Mouse (Mus musculus) CH12.LX (cell line): Measurements from ENCODE around the gene Mfsd4b5. TPM values are rescaled to one million over a fixed set of nuclear protein-coding genes. Genes with fewer than 3 reads are reported as not detected.

Source experiments
- DNase-seq: peaks from one replicate; pipeline ENCODE4 v3.0.0-alpha.2; 2013; ENCODE audit errors: extremely low read depth
- H3K27ac ChIP-seq: 2 replicates; pipeline ENCODE4 v1.5.1; 2012; ENCODE audit warnings: low read depth, mild to moderate bottlenecking, control low read depth, moderate library complexity; ENCODE audit not compliant: insufficient read depth
- H3K27me3 ChIP-seq: replicated peaks from 2 replicates; pipeline ENCODE3; 2012; ENCODE audit warnings: inconsistent platforms
- H3K36me3 ChIP-seq, 2 experiments: replicated peaks in 1 of 2; 2 replicates each; pipeline versions ENCODE3 to v1.6.1; 2012; ENCODE audit warnings: inconsistent platforms in 1 of 2, low read length in 1 of 2, mild to moderate bottlenecking in 1 of 2, mixed read lengths in 1 of 2, moderate library complexity in 1 of 2; ENCODE audit not compliant: control insufficient read depth in 1 of 2, insufficient read depth in 1 of 2
- H3K4me1 ChIP-seq, 2 experiments: 2 replicates each; pipeline ENCODE4 v1.6.1; 2012; ENCODE audit warnings: inconsistent platforms in 1 of 2, moderate library complexity in 1 of 2; ENCODE audit not compliant: insufficient read depth in 2 of 2, control insufficient read depth in 1 of 2
- H3K4me2 ChIP-seq: 2 replicates; pipeline ENCODE4 v1.6.1; 2012; ENCODE audit warnings: low read depth, mild to moderate bottlenecking, control low read depth; ENCODE audit not compliant: poor library complexity, insufficient read depth, severe bottlenecking
- H3K4me3 ChIP-seq, 3 experiments: fragments of 150-350 bp in 1 of 3; sonication (generic) in 1 of 3; replicated peaks in 1 of 3; 2 replicates each; pipeline versions ENCODE3 to v1.5.1; 2011 to 2012; ENCODE audit warnings: low read depth in 2 of 3, low read length in 2 of 3, mild to moderate bottlenecking in 2 of 3, moderate library complexity in 2 of 3, control low read depth in 1 of 3, improper control_type of control experiment in 1 of 3, inconsistent platforms in 1 of 3, mixed read lengths in 1 of 3; ENCODE audit not compliant: poor library complexity in 1 of 3
- H3K79me2 ChIP-seq: replicated peaks from 2 replicates; pipeline ENCODE4 v1.6.1; 2012; ENCODE audit warnings: mild to moderate bottlenecking, moderate library complexity; ENCODE audit not compliant: control insufficient read depth, poor library complexity, insufficient read depth, severe bottlenecking; ENCODE audit errors: extremely low read depth
- H3K9ac ChIP-seq: 2 replicates; pipeline ENCODE4 v1.6.1; 2012; ENCODE audit warnings: low read depth, mild to moderate bottlenecking, control low read depth, moderate library complexity; ENCODE audit not compliant: insufficient read depth
- H3K9me3 ChIP-seq: replicated peaks from 2 replicates; pipeline ENCODE3; 2012; ENCODE audit warnings: low read length, inconsistent platforms, mixed read lengths
- EP300 ChIP-seq: IDR thresholded peaks from 2 replicates; pipeline ENCODE4 v1.6.1; 2011; ENCODE audit warnings: low read length, improper control_type of control experiment
- ETS1 ChIP-seq: conservative IDR thresholded peaks from 2 replicates; pipeline ENCODE4 v1.6.1; 2012; ENCODE audit warnings: low read depth, mild to moderate bottlenecking, inconsistent platforms, low read length, improper control_type of control experiment, moderate library complexity
- IRF4 ChIP-seq: IDR thresholded peaks from 2 replicates; pipeline ENCODE4 v1.6.1; 2014; ENCODE audit warnings: low read depth, mild to moderate bottlenecking, inconsistent platforms, low read length, improper control_type of control experiment
- JUN ChIP-seq: IDR thresholded peaks from 2 replicates; pipeline ENCODE4 v1.6.1; 2011; ENCODE audit warnings: low read depth, mild to moderate bottlenecking, low read length, improper control_type of control experiment, moderate library complexity; ENCODE audit not compliant: insufficient read depth
- KAT2A ChIP-seq: IDR thresholded peaks from 2 replicates; pipeline ENCODE4 v1.6.1; 2012; ENCODE audit warnings: low read length, improper control_type of control experiment, inconsistent platforms; ENCODE audit not compliant: insufficient replicate concordance
- MAFK ChIP-seq: IDR thresholded peaks from 2 replicates; pipeline ENCODE4 v1.6.1; 2011; ENCODE audit warnings: low read length, improper control_type of control experiment; ENCODE audit not compliant: insufficient replicate concordance
- MAZ ChIP-seq: IDR thresholded peaks from 2 replicates; pipeline ENCODE4 v1.6.1; 2012; ENCODE audit warnings: low read depth, mild to moderate bottlenecking, inconsistent platforms, low read length, improper control_type of control experiment, moderate library complexity
- MEF2A ChIP-seq: IDR thresholded peaks from 2 replicates; pipeline ENCODE4 v1.6.1; 2014; ENCODE audit warnings: low read depth, mild to moderate bottlenecking, inconsistent platforms, low read length, improper control_type of control experiment, borderline replicate concordance
- MYC ChIP-seq: IDR thresholded peaks from 2 replicates; pipeline ENCODE4 v1.6.1; 2011; ENCODE audit warnings: low read depth, mild to moderate bottlenecking, improper control_type of control experiment, low read length
- NELFE ChIP-seq: IDR thresholded peaks from 2 replicates; pipeline ENCODE4 v1.6.1; 2011; ENCODE audit warnings: low read depth, low read length, improper control_type of control experiment
- PAX5 ChIP-seq: IDR thresholded peaks from 2 replicates; pipeline ENCODE4 v1.6.1; 2012; ENCODE audit warnings: low read length, inconsistent platforms, mixed read lengths
- POLR2A ChIP-seq: IDR thresholded peaks from 2 replicates; pipeline ENCODE4 v1.6.1; 2011; ENCODE audit warnings: low read depth, mild to moderate bottlenecking, improper control_type of control experiment, low read length
- RAD21 ChIP-seq: IDR thresholded peaks from 2 replicates; pipeline ENCODE4 v1.6.1; 2011; ENCODE audit warnings: low read depth, mild to moderate bottlenecking, low read length, improper control_type of control experiment, moderate library complexity
- RCOR1 ChIP-seq: conservative IDR thresholded peaks from 2 replicates; pipeline ENCODE4 v1.6.1; 2012; ENCODE audit warnings: low read depth, mild to moderate bottlenecking, inconsistent platforms, low read length, improper control_type of control experiment
- TBP ChIP-seq: conservative IDR thresholded peaks from 2 replicates; pipeline ENCODE4 v1.6.1; 2011; ENCODE audit warnings: low read depth, low read length, improper control_type of control experiment
- TCF12 ChIP-seq: IDR thresholded peaks from 2 replicates; pipeline ENCODE4 v1.6.1; 2014; ENCODE audit warnings: low read depth, mild to moderate bottlenecking, inconsistent platforms, low read length, improper control_type of control experiment
- UBTF ChIP-seq: IDR thresholded peaks from 2 replicates; pipeline ENCODE4 v1.6.1; 2012; ENCODE audit warnings: low read depth, mild to moderate bottlenecking, inconsistent platforms, low read length, improper control_type of control experiment, moderate library complexity
- ZMIZ1 ChIP-seq: IDR thresholded peaks from 2 replicates; pipeline ENCODE4 v1.6.1; 2012; ENCODE audit warnings: low read depth, mild to moderate bottlenecking, inconsistent platforms, low read length, improper control_type of control experiment
- ZNF384 ChIP-seq: IDR thresholded peaks from 2 replicates; pipeline ENCODE4 v1.6.1; 2012; ENCODE audit warnings: low read depth, low read length, improper control_type of control experiment, inconsistent platforms
- dilution Hi-C: fragments of 300-500 bp; cut with MboI; formaldehyde crosslinking; loops from 2 replicates; pipeline ENCODE4 v1.14.3; 2020; ENCODE audit warnings: low sequenced_read_pairs; ENCODE audit not compliant: extremely low pct_unique_long_range_greater_than_20kb, extremely low pct_ligation_motif_present
- in situ Hi-C: fragments of 300-500 bp; cut with MboI; formaldehyde crosslinking; loops from 3 replicates; pipeline ENCODE4 v1.14.3; 2019; ENCODE audit warnings: low sequenced_read_pairs, low pct_ligation_motif_present, low pct_unique_long_range_greater_than_20kb, mixed read lengths
- polyA plus RNA-seq: library from polyadenylated mRNA; unstranded; fragments of >175 nt; gene quantifications from 2 replicates; pipeline ENCODE4 v1.2.1, GENCODE M21; 2012; ENCODE audit warnings: low read depth; ENCODE audit not compliant: insufficient read length
- total RNA-seq, 2 experiments: library from RNA; depleted of rRNA; stranded (reverse); fragments of 300-350 nt in 1 of 2; fragments of >200 nt in 1 of 2; gene quantifications; 2 replicates each; pipeline ENCODE4 v1.2.3; 2012 to 2014

Gene Mfsd4b5
- total and polyA plus RNA-seq, 3 experiments = not detected

DNA sequence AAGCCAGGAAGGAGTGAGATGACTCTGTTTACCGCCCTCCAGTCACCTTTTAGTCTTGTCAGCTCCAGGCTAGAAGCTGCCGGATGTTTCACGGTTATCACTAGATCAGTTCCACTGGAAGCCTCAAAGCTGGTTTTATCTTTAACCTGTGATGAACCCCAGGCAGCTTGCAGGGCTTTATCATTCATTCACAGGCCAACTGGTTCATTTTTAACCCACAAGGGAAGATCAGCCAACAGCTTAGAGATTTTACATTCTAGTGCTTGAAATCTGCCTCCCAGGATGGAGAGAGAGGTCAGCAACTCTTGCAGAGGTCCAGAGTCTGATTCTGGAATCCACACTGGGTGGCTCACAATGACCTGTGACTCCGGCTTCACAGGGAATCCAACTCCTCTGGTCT is 4.7 kb upstream of the Mfsd4b5 start:
- Histone ChIP-seq H3K27me3 (no peaks in the 10 kb centered on the region), H3K27ac (no peak overlapping the region), H3K9me3 (peaks cover 4% of the 10 kb centered on the region), H3K79me2 (no peaks in the 10 kb centered on the region), H3K9ac (no peak overlapping the region), H3K36me3 (no peaks in the 10 kb centered on the region), H3K4me2 (no peak overlapping the region), H3K4me3 (no peak overlapping the region), H3K4me1 (no peaks in the 10 kb centered on the region)
- dilution Hi-C loops (no loop called here), in situ Hi-C loops (no loop called here)
- no peak for TF ChIP-seq MAFK
- no peak for TF ChIP-seq ETS1
- no peak for TF ChIP-seq TBP
- TF ChIP-seq JUN = no peak
- TF ChIP-seq UBTF = no peak
- TF ChIP-seq NELFE = no peak
- no peak for TF ChIP-seq KAT2A
- TF ChIP-seq RAD21 = no peak
- no peak for TF ChIP-seq MAZ
- TF ChIP-seq MEF2A = no peak
- TF ChIP-seq EP300 = no peak
- DNase-seq = no peak

DNA sequence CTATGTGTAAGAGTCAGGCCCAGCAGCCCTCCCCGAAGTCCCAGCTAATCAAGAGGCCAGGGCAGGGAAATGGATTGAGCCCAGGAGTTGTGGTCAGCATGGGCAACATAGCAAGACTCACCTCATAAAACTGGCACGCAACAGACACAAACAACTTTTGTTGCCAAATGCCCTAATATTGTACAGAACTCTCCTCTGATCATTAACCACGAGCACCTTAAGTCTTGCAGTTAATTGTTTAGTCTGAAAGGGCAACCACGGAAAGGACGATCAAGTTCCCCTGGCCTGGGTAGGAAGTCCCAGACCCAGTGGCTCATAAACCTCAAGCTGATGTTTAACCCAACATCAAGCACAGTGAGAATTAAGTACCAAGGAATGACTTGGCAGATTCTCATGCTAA is 3.8 kb downstream of the Mfsd4b5 start:
- H3K4me3 ChIP-seq = no peak overlapping the region
- TF ChIP-seq ZMIZ1 = no peak
- no peak for TF ChIP-seq TCF12
- no peak for TF ChIP-seq PAX5
- TF ChIP-seq IRF4 = no peak
- TF ChIP-seq, all 38 proteins: peak for 0
- DNase-seq = no peak
- Histone ChIP-seq H3K9me3 (peaks cover 6% of the 10 kb centered on the region), H3K79me2 (no peaks in the 10 kb centered on the region), H3K27ac (no peak overlapping the region), H3K9ac (no peak overlapping the region), H3K4me2 (no peak overlapping the region), H3K27me3 (no peaks in the 10 kb centered on the region), H3K4me1 (no peaks in the 10 kb centered on the region), H3K36me3 (no peaks in the 10 kb centered on the region)
- in situ Hi-C loops = no loop called here
- dilution Hi-C loops = no loop called here

DNA sequence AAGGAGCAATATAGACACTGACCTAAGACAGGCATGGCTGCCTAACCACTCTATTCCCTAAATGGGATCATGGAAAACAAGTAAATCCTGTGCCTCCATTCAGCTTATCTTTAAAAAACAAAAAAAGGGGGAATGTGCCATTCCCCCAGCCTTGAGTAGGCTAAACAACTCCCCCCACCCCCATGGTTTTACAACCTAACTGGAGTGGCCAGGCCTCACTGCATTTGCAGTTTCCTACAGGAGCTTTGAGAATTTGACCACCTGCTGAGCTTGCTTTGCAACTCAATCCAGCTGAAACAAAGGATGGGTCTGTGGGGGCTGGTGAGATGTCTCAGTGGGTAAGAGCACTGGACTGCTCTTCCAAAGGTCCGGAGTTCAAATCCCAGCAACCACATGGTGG is 8.2 kb downstream of the Mfsd4b5 start:
- Histone ChIP-seq H3K36me3 (no peaks in the 10 kb centered on the region), H3K27ac (no peak overlapping the region), H3K9me3 (peaks cover 6% of the 10 kb centered on the region), H3K27me3 (no peaks in the 10 kb centered on the region), H3K4me1 (no peaks in the 10 kb centered on the region), H3K79me2 (no peaks in the 10 kb centered on the region), H3K4me3 (no peak overlapping the region), H3K4me2 (no peak overlapping the region), H3K9ac (no peak overlapping the region)
- TF ChIP-seq RCOR1 (no peak), MYC (no peak), RAD21 (no peak), POLR2A (no peak), ZNF384 (no peak)
- DNase-seq = no peak
- dilution Hi-C loops = no loop called here
- in situ Hi-C loops = no loop called here
